Mouse (Mus musculus) megakaryocyte, embryonic 14.5 days (primary cell): ENCODE data around the gene Trim45.

ENCODE experiments used
- FLI1 ChIP-seq: IDR thresholded peaks from 2 replicates; pipeline ENCODE4 v1.6.1; 2012; ENCODE audit warnings: low read length, inconsistent platforms, mixed read lengths
- GATA1 ChIP-seq: IDR thresholded peaks from 3 replicates; pipeline ENCODE4 v1.6.1; 2012; ENCODE audit warnings: mixed read lengths, low read length, inconsistent platforms, borderline replicate concordance

DNA sequence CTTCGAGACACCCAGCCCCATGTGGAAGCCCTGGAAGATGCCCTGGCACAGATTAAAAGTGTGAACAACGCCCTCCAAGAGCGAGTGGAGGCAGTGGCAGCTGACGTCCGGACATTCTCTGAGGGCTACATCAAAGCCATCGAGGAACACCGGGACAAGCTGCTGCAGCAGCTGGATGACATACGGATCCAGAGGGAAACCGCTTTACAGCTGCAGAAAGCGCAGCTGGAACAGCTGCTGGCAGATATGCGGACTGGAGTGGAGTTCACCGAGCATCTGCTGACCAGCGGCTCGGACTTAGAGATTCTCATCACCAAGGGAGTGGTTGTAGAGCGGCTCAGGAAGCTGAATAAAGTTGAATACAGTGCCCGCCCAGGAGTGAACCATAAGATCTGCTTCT, 3.2 kb downstream of the Trim45 start:
- TF ChIP-seq GATA1, result no peak
- no peak for TF ChIP-seq FLI1
